In the genomic region with DNA sequence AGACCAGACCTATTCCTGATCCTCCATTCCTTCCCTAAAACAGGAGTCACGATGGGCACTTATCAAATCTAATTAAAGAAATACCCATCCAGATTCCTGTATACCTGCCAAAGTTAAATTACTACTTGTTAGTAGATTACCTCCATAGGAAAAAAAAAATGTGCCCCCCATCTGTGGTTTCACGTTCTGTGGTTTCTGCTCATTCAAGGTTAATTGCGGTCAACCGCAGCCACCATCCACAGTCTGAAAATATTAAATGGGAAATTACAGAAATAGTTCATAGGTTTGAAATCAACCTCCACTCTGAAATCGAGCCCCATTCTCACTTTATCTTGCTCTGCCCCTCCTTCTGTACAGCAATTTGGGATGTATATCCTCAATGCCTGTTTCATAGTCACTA, we compare ENCODE assay signal across 22 mouse cellular contexts.
A peak's percentile ranks its signal among the peaks of the same experiment; 100 is the strongest.
DNase-seq lines count a peak whose midpoint lies in the region; ATAC-seq and TF ChIP-seq lines count a peak whose summit lies in the region.
"Had no signal": no experiment of that assay in that cellular context is flagged by ENCODE, and none has a peak within 500 bp of the region (broad histone marks: within the 10 kb centered on the region; RNA-seq: fewer than 3 reads in every experiment).

No protein-coding gene starts in this region.

- no peak for TF ChIP-seq CTCF in CH12.LX (conservative IDR thresholded peaks at IDR 0.05 in 1 of 2, IDR thresholded peaks at IDR 0.05 in 1 of 2; ENCODE audit: low read depth in 2 of 2, low read length in 2 of 2)

- DNase-seq in 416B (ENCODE audit: low read depth) (peak; percentile 70), CH12.LX (ENCODE audit: extremely low read depth) (no peak)
- no peak for DNase-seq in kidney, postnatal 10 days
- DNase-seq in gastrocnemius, postnatal 25 days = no peak
- DNase-seq: adrenal gland, adult 2 months; adrenal gland, postnatal 10 days; adrenal gland, postnatal 25 days; B cell, adult 2 months; cerebellum, adult 11 months; cerebellum, adult 18-20 months; cerebellum, adult 8-10 months; cerebellum, adult 9-11 months; cerebellum, postnatal 14 days; cerebellum, postnatal 36 days; forebrain, postnatal 0 days had no signal

- no peaks in the 10 kb centered on the region for H3K9me3 ChIP-seq in CH12.LX (replicated peaks; ENCODE audit: low read length)
- H3K9me3 ChIP-seq: embryonic facial prominence, embryonic 10.5 days; embryonic facial prominence, embryonic 12.5 days; forebrain, embryonic 13.5 days; forebrain, embryonic 15.5 days had no signal

- no peak overlapping the region for H3K27ac ChIP-seq in CH12.LX (ENCODE audit: insufficient read depth, low read depth)
- H3K27ac ChIP-seq: embryonic facial prominence, embryonic 10.5 days; embryonic facial prominence, embryonic 12.5 days; forebrain, embryonic 13.5 days; forebrain, embryonic 15.5 days had no signal

- H3K36me3 ChIP-seq in CH12.LX (replicated peaks in 1 of 2; ENCODE audit: control insufficient read depth in 1 of 2, insufficient read depth in 1 of 2, low read length in 1 of 2) = no peaks in the 10 kb centered on the region
- H3K36me3 ChIP-seq: embryonic facial prominence, embryonic 10.5 days; embryonic facial prominence, embryonic 12.5 days; forebrain, embryonic 15.5 days had no signal

- no peak overlapping the region for H3K9ac ChIP-seq in CH12.LX (ENCODE audit: insufficient read depth, low read depth)
- H3K9ac ChIP-seq: embryonic facial prominence, embryonic 12.5 days; forebrain, embryonic 13.5 days; forebrain, embryonic 15.5 days; forebrain, postnatal 0 days had no signal

- H3K4me2 ChIP-seq in CH12.LX (ENCODE audit: insufficient read depth, low read depth, poor library complexity, severe bottlenecking) = no peak overlapping the region
- H3K4me2 ChIP-seq: embryonic facial prominence, embryonic 12.5 days; forebrain, embryonic 13.5 days; forebrain, embryonic 15.5 days had no signal

- no peak for TF ChIP-seq POLR2A in CH12.LX (IDR thresholded peaks at IDR 0.05; ENCODE audit: low read depth, low read length)

- H3K79me2 ChIP-seq in CH12.LX (replicated peaks; ENCODE audit: control insufficient read depth, extremely low read depth, insufficient read depth, poor library complexity, severe bottlenecking) = no peaks in the 10 kb centered on the region

- in situ Hi-C loops in CH12.LX (cut with MboI; ENCODE audit: low pct_ligation_motif_present, low pct_unique_long_range_greater_than_20kb, low sequenced_read_pairs) = no loop called here

- dilution Hi-C loops in CH12.LX (cut with MboI; ENCODE audit: extremely low pct_ligation_motif_present, extremely low pct_unique_long_range_greater_than_20kb, low sequenced_read_pairs) = no loop called here

- no peak for TF ChIP-seq EP300 in CH12.LX (IDR thresholded peaks at IDR 0.05; ENCODE audit: low read length)

- no peak overlapping the region for H3K4me3 ChIP-seq in CH12.LX (replicated peaks in 1 of 3; ENCODE audit: low read depth in 2 of 3, low read length in 2 of 3, poor library complexity in 1 of 3)
- H3K4me3 ChIP-seq: embryonic facial prominence, embryonic 10.5 days; embryonic facial prominence, embryonic 12.5 days; forebrain, embryonic 13.5 days; forebrain, embryonic 15.5 days had no signal

- peaks cover 6% of the 10 kb centered on the region for H3K27me3 ChIP-seq in CH12.LX (replicated peaks)
- H3K27me3 ChIP-seq: embryonic facial prominence, embryonic 12.5 days; forebrain, embryonic 13.5 days; forebrain, embryonic 15.5 days had no signal

- TF ChIP-seq RAD21 in CH12.LX (IDR thresholded peaks at IDR 0.05; ENCODE audit: low read depth, low read length) = no peak

- peak; percentile 38 for ATAC-seq in granulocyte monocyte progenitor cell, adult 5-6 weeks (replicated peaks; ENCODE audit: poor library complexity, severe bottlenecking)
- no peak for ATAC-seq in monocyte, adult 5-6 weeks (replicated peaks; ENCODE audit: insufficient number of reproducible peaks, low FRiP score, low TSS enrichment, poor library complexity, severe bottlenecking)
- ATAC-seq: CD4-positive, CD25-positive, alpha-beta regulatory T cell, adult 4 months; forebrain, embryonic 13.5 days; forebrain, embryonic 15.5 days; forebrain, postnatal 0 days had no signal

- peaks cover 0 to 8% of the 10 kb centered on the region in 2 experiments; a peak in 2 of 4 replicates for H3K4me1 ChIP-seq in CH12.LX (ENCODE audit: control insufficient read depth in 1 of 2, insufficient read depth in 2 of 2)
- H3K4me1 ChIP-seq: embryonic facial prominence, embryonic 12.5 days; forebrain, embryonic 13.5 days; forebrain, embryonic 15.5 days had no signal

TF ChIP-seq in CH12.LX, 34 proteins besides CTCF, POLR2A, EP300 and RAD21:
- no peak for TF ChIP-seq TBP (conservative IDR thresholded peaks at IDR 0.05; ENCODE audit: low read depth, low read length)
- TF ChIP-seq BHLHE40 (IDR thresholded peaks at IDR 0.05; ENCODE audit: low read depth, low read length) = peak; percentile 77
